Mouse (Mus musculus): Measurements from ENCODE around the gene Acsf3.

DNA sequence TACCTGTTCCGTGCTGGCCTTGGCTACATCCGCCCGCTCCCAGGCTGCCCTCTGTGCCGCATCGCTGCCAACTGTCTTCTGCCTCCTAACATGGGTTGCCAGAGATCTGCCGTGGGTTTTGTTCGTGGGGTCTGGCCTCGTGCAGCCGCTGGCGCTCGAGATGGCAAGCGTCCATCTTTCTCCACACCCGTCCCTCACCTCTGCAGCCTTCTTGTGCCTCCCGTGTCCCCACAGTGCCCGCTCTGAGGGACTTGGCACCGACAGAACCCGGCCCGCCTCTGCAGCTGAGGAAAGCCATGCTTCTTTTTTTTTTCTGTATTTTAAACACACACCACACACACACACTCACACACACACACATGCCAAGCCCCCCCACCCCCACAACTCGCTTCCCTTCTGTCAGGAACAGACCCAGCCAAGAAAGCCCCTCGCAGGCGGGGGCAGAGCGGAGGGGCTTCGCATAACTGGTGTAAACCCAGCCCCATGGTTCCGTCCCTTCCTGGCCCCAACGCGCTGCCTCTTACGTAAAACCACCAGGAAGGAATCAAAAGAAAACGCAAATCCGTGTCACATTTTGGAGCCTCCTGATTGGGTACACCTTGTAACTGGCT, 23.1 kb upstream of the Acsf3 start:
- TF ChIP-seq CHD2 (IDR thresholded peaks at IDR 0.05; ENCODE audit: low read depth, low read length) (no peak), MAFK (IDR thresholded peaks at IDR 0.05; ENCODE audit: insufficient read depth, low read depth, low read length) (no peak), HCFC1 (IDR thresholded peaks at IDR 0.05; ENCODE audit: borderline replicate concordance, insufficient read depth, low read length) (no peak), ZC3H11A (IDR thresholded peaks at IDR 0.05; ENCODE audit: borderline replicate concordance, low read depth, low read length) (no peak)
